In genomic region chr16:13363141-13363540, GRCm38 (mm10) we compare ENCODE assay signal across 26 mouse cellular contexts.
DNase-seq lines count a peak whose midpoint lies in the region; ATAC-seq and TF ChIP-seq lines count a peak whose summit lies in the region.
"Had no signal": no experiment of that assay in that cellular context is flagged by ENCODE, and none has a peak within 500 bp of the region (broad histone marks: within the 10 kb centered on the region; RNA-seq: fewer than 3 reads in every experiment).

No protein-coding gene starts in this region.

- no peaks in the 10 kb centered on the region for H3K36me3 ChIP-seq in heart, embryonic 10.5 days
- H3K36me3 ChIP-seq in liver, adult 2 months (ENCODE audit: control insufficient read depth, insufficient read depth, low read length): no peaks in the 10 kb centered on the region
- no peaks in the 10 kb centered on the region for H3K36me3 ChIP-seq in liver, embryonic 12.5 days
- H3K36me3 ChIP-seq: embryonic facial prominence, embryonic 13.5 days; embryonic facial prominence, embryonic 15.5 days; forebrain, embryonic 10.5 days; forebrain, embryonic 12.5 days had no signal

- H3K4me2 ChIP-seq in liver, embryonic 12.5 days: no peak overlapping the region
- H3K4me2 ChIP-seq: embryonic facial prominence, embryonic 13.5 days; embryonic facial prominence, embryonic 15.5 days; forebrain, embryonic 12.5 days had no signal

- peaks cover 3% of the 10 kb centered on the region; the same call in 1 of the 2 replicates for H3K79me2 ChIP-seq in liver, adult 2 months (ENCODE audit: control insufficient read depth, insufficient read depth, low read length)

- H3K27me3 ChIP-seq in heart, embryonic 10.5 days (ENCODE audit: insufficient read depth, poor library complexity, severe bottlenecking): no peaks in the 10 kb centered on the region
- H3K27me3 ChIP-seq in liver, adult 2 months (ENCODE audit: control insufficient read depth, insufficient read depth, low read length): no peaks in the 10 kb centered on the region
- no peaks in the 10 kb centered on the region for H3K27me3 ChIP-seq in liver, embryonic 12.5 days (replicated peaks)
- H3K27me3 ChIP-seq: CH12.LX; embryonic facial prominence, embryonic 13.5 days; embryonic facial prominence, embryonic 15.5 days; forebrain, embryonic 12.5 days had no signal

- H3K9ac ChIP-seq in liver, adult 2 months (ENCODE audit: low read depth, low read length): no peak overlapping the region
- H3K9ac ChIP-seq in liver, embryonic 12.5 days: no peak overlapping the region
- H3K9ac ChIP-seq: embryonic facial prominence, embryonic 13.5 days; embryonic facial prominence, embryonic 15.5 days; forebrain, embryonic 12.5 days had no signal

- H3K27ac ChIP-seq in gastrocnemius, adult 2 months: peak overlapping the region; percentile 38; the same call in 1 of the 2 replicates
- H3K27ac ChIP-seq in heart, embryonic 10.5 days: 0 out of 2 replicates have a peak overlapping the region, but pooled peaks have one; percentile 2
- peak overlapping the region; percentile 31; the same call in 1 of the 2 replicates for H3K27ac ChIP-seq in liver, adult 2 months (replicated peaks; ENCODE audit: insufficient read depth, low read depth, low read length)
- H3K27ac ChIP-seq in liver, embryonic 12.5 days: no peak overlapping the region
- H3K27ac ChIP-seq: embryonic facial prominence, embryonic 13.5 days; embryonic facial prominence, embryonic 15.5 days; forebrain, embryonic 10.5 days; forebrain, embryonic 12.5 days had no signal

- TF ChIP-seq POLR2A in liver, adult 2 months (IDR thresholded peaks at IDR 0.05; ENCODE audit: extremely low read depth, insufficient read depth, low read length): no peak

- no peak overlapping the region for H3K4me3 ChIP-seq in gastrocnemius, adult 2 months
- no peak overlapping the region for H3K4me3 ChIP-seq in heart, embryonic 10.5 days
- H3K4me3 ChIP-seq in liver, adult 2 months (ENCODE audit: insufficient read depth, low read depth, low read length): no peak overlapping the region
- no peak overlapping the region for H3K4me3 ChIP-seq in liver, embryonic 12.5 days
- H3K4me3 ChIP-seq: embryonic facial prominence, embryonic 13.5 days; embryonic facial prominence, embryonic 15.5 days; erythroblast, embryonic 14.5 days; forebrain, embryonic 10.5 days; forebrain, embryonic 12.5 days had no signal

- no peaks in the 10 kb centered on the region for H3K9me3 ChIP-seq in heart, embryonic 10.5 days
- no peaks in the 10 kb centered on the region for H3K9me3 ChIP-seq in liver, embryonic 12.5 days (replicated peaks)
- H3K9me3 ChIP-seq: embryonic facial prominence, embryonic 13.5 days; embryonic facial prominence, embryonic 15.5 days; forebrain, embryonic 10.5 days; forebrain, embryonic 12.5 days had no signal

- TF ChIP-seq CTCF in gastrocnemius, adult 2 months (IDR thresholded peaks at IDR 0.05): no peak
- TF ChIP-seq CTCF in liver, adult 2 months (IDR thresholded peaks at IDR 0.05; ENCODE audit: low read depth, low read length): no peak

- no peak for ATAC-seq in liver, embryonic 12.5 days
- ATAC-seq: CD4-positive, CD25-positive, alpha-beta regulatory T cell, adult 4 months; forebrain, embryonic 14.5 days; forebrain, embryonic 16.5 days had no signal

- no peak for DNase-seq in gastrocnemius, adult 2 months
- no peak for DNase-seq in gastrocnemius, postnatal 10 days
- DNase-seq in heart, embryonic 10.5 days (ENCODE audit: low spot score): no peak
- DNase-seq in heart, postnatal 4 days: no peak
- peak; percentile 81 for DNase-seq in liver, adult 2 months (ENCODE audit: extremely low read depth, low read depth, low spot score)
- DNase-seq: adrenal gland, adult 2 months; adrenal gland, postnatal 10 days; adrenal gland, postnatal 25 days; B cell, adult 2 months; cerebellum, adult 11 months; cerebellum, adult 18-20 months; cerebellum, adult 8-10 months; cerebellum, adult 9-11 months; cerebellum, postnatal 14 days; cerebellum, postnatal 36 days; embryo, embryonic 11 days had no signal

- 68% methylated on average over 5 of the region's 5 CpGs for WGBS in heart, embryonic 10.5 days
- 30% methylated on average over 5 of the region's 5 CpGs for WGBS in liver, adult 2 months
- 68% methylated on average over 5 of the region's 5 CpGs for WGBS in liver, embryonic 12.5 days (ENCODE audit: insufficient replicate concordance)

- H3K4me1 ChIP-seq in heart, embryonic 10.5 days: peaks cover 72% of the 10 kb centered on the region
- peaks cover 19% of the 10 kb centered on the region for H3K4me1 ChIP-seq in liver, adult 2 months (ENCODE audit: control insufficient read depth, insufficient read depth, low read length)
- H3K4me1 ChIP-seq in liver, embryonic 12.5 days: peaks cover 29% of the 10 kb centered on the region

- intact Hi-C loops in gastrocnemius, adult 2 months (cut with DNase I): no loop called here
